Mouse (Mus musculus) adrenal gland, adult 2 months (tissue): ENCODE data around the gene Gcsam. TPM values are rescaled to one million over a fixed set of nuclear protein-coding genes. Genes with fewer than 3 reads are reported as not detected.

Experiments used
- DNase-seq: peaks from one replicate; pipeline ENCODE4 v3.0.0; 2021
- polyA plus RNA-seq: library from polyadenylated mRNA; depleted of rRNA; stranded (reverse); fragments of >200 nt; gene quantifications from 2 replicates; pipeline ENCODE4 v1.2.3, GENCODE M21; 2012; rRNA removed
- total RNA-seq, 2 experiments: library from RNA; stranded (reverse); gene quantifications; 2 replicates each; pipeline ENCODE4 v1.2.3; 2021

Gene Gcsam
- total and polyA plus RNA-seq, 3 experiments, result 0.09 to 0.52 TPM; not detected in 1

DNA sequence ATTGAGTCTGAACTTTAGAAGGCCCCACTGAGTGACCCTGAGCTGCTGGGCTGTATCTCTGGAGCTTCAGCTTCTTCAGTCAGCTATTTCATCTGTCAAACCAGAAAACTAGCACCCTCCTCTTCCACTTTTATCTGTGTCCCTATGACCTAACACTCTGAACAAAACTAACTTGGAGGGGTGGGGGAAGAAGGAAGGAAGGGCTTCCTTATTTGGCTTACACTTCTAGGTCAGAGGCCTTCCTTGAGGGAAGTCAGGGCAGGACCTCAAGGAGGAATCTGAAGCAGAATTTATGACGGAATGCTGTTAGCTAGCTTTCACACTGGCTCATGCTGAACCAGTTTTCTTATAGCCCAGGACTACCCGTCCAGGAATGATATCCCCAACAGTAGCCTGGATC, 41.3 kb downstream of the Gcsam start:
- no peak for DNase-seq

DNA sequence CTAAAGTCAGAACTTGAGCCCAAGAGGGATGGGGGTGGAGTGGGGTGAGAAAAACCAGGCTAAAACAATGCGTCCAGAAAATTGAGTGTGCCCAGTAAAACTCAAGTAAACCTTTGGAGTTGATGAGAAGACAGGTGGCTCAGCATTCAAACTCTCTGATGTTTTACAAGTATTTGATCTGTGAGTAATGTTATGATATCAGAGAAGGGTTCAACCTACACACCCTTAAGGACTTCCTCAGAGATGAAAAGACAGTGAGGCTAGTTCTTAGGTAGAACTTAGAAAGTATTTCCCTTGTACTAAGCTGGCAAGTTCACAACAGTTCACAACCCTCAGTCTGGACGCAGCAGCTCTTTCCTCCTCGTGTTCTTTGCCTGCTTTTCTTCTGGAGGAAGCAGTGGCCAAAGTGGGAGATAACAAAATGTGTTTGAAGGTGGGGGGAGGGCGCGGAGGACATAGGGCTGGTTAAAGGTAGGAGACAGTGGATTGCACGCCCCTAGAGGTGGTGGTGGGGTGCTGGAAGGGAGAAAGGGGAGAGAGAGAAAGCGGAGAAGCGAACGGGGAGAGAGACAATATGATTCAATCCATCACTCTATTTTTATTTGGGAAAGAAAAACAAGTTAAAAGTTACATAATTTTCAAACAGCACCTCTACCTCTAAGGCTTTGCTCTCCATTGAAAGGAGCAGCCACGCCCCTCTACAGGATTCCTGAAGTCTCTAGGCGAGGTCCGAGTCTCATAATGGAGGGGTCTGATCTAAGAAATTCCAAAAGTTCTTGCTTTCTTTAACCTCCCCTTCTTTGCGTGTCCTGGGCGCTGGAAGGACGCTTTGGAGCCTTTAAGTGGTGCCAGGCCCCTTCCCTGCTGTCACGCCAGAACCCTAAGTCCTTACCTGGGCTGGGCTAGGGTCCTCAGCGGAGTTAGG, 43.1 kb downstream of the Gcsam start:
- DNase-seq, result no peak

DNA sequence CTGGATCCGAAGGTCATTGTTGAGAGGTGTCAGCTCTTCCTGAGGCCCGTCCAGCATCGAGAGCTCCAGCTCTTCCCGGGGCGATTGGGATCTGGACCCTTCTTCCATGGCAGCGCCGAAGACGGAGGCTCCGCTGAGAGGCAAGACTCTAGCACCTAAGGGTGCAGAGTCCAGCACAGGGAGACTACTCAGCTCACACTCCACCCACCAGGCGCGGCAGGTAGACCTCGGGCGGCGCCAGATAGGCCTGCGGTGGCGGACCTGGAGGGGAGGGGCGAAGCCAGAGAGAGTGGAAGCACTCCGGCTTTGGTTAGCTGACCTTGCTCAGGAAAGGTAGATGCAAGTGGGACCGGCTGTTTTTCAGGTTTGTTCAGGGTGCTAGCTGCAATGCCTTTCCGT, 43.8 kb downstream of the Gcsam start, which contains the start of gene BC016579:
Gene BC016579, minus strand, starts transcription at position 135 of the 399 bp plus-strand sequence.
- peak; percentile 19 for DNase-seq

DNA sequence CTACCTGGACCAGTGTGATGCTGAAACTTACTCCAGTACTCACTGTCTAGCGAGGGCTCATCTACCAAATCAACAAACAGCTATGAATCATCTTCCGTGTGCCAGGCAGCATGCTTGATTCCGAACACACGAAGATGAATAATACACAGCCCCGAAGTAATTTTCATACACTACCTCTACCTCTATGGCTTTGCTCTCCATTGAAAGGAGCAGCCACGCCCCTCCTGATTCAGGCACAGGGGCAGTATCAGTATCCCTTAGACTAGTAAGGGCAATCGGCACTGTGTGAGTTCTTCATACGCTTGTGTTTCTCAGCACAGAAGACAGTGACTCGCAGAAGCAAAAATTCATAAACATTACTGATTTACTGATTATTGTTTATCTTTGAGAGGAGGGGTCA, 44.3 kb downstream of the Gcsam start:
- no peak for DNase-seq

DNA sequence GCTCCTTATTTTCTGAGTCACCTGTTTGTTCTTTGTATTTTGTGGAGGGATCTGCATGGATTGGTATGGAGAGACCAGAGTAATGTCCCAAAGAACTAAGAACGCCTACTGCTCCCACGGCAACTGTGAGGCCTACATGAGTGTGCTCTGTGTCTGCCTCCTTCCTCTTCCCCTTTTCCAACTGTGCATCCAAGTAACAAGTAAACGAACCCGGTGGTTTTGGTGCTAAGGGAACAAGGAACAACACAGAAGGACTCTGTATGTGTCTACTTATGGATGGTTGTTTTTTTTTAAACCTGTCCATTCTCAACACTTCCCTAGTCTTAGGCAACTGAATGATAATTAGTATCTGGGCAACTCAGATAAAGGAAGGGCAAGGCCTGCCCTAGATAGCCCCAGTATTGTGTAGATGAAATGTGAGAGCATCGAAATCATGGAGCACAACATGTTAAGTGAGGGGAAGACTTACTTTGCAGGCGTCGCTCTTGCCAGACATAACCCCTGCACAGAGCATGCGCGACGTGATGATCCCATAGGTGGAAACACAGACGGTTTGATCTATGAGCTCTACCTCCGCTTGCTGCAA, 47.5 kb downstream of the Gcsam start:
- no peak for DNase-seq

DNA sequence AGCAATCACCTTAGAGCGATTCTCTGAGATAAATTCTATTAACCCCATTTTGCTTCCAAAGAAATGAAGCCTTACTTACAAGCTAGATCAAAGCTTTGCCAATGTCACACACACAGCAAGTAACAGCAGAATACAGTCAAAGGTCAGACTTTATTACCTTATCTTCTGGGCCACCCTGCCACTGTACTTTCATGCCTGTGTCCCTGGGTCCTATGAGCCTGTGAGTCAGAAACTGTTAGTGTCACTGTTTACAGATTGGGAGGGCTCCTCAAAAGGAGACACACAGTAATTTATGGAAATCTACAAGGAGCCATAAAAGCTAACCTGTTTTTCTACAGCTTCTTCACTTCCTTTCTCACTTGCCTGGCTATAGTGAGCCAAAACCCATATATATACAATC, 48.1 kb downstream of the Gcsam start:
- no peak for DNase-seq

DNA sequence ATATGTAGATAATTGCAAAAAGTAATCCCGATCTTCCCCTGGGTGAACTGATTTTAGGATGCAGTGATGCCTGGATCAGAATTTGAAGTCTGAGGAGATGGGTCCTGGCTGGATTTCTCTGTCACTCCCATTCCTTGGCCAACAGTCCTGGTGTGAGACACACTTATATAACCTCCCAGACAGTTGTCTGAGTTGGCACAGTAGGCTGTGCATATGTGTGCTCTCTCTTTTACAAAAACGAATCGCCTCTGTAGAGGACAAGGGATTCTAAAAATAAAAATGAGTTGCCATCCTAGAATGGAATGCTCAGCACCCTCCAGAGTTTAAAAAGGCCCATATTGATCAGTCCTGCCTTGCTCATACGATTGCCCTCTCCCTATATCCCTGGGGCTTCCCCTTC, 49.4 kb downstream of the Gcsam start:
- DNase-seq, result no peak

DNA sequence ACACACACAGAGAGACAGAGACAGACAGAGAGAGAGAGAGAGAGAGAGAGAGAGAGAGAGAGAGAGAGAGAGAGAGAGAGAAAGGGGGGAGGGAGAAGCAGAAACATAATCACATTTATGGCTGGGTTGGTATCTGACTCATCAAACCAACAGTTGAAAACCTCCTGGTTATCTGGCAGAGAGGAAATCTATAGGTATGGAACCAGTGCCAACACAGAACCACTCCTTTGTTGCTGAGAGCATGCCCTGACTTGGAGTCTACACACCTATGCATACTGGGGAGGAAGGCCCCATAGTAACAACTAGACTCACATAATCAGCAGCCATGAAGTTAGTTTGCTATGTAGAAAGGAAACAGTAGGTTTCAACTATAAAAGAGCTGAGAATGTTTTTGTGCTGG, 52.2 kb downstream of the Gcsam start:
- no peak for DNase-seq

DNA sequence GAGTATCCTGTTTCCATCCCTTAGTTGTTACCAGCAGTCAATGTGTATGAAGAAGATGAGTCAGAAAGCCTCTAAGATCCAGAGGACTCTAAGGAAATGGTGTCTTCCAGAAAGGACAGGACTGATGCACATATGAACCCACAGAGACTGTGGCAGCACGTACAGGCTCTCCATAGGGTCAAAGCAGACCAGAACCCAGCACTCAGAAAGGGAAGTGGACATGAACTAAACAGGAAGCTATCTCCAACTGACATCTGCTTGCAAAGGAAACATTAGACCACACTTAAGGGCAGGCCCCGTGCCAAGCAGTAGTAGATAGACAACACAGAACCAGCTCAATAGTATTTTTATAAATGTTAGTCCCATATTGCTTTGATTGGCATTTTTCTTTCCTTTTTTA, 56.0 kb downstream of the Gcsam start:
- no peak for DNase-seq

DNA sequence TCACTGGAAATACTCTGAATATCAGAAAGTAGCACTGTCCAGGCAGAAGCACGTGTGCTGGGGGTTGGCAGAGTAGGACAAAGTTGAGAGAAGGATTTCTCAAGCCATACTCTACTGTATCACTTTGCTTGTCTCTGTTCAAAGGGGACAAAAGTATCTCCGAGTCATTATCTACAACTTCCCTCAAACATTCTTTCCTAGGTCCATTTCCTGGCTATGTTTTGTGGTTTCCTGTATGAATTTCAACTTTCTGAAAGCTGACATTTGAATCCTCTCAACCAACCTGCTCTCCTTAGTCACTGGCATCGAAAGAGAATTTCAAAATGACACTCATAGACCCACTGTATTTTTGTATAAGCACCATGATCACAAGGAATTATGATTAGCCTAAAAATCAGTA, 58.0 kb downstream of the Gcsam start:
- no peak for DNase-seq

DNA sequence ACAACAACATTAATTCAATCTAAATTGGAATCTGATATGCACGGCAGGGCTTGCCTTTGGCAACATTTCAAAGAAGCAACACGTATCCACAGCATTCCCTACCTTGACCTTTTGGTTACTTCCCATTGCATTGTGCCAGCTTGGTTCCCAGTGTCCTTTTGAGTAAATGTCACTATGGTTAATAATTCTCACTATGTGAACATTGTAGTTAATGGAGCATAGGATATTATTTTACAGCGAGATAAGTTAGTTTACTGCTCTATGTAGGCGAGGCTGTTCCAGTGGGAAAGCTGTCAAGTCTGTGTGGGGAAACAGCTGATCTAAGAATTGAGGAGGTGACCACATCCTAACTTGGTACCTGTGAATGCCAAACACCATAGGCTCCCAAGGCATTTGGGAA, 59.8 kb downstream of the Gcsam start:
- DNase-seq, result peak; percentile 58

Other genes starting within 250 kb of the Gcsam start
- gene Cd200, start 201.3 kb upstream of the Gcsam start, total RNA-seq, result 10 to 100 TPM; 39.9 to 67.3 TPM
- 25.4 and 27.2 TPM in 2 replicates for gene Cd200, start 201.3 kb upstream of the Gcsam start, polyA plus RNA-seq
- under 1 TPM in 1 of 2 experiments, not detected in 1; 0.14 TPM for gene Gm609, start 117.4 kb upstream of the Gcsam start, total RNA-seq
- not detected in 2 replicates for gene Gm609, start 117.4 kb upstream of the Gcsam start, polyA plus RNA-seq
- not detected for gene Gm17783, start 78.3 kb upstream of the Gcsam start, total RNA-seq
- not detected in 2 replicates for gene Gm17783, start 78.3 kb upstream of the Gcsam start, polyA plus RNA-seq
- not detected for gene Slc9c1, start 75.1 kb upstream of the Gcsam start, total RNA-seq
- gene Slc9c1, start 75.1 kb upstream of the Gcsam start, polyA plus RNA-seq, result not detected in 2 replicates
- under 1 TPM; 0.14 to 0.26 TPM for gene BC016579, start 43.7 kb downstream of the Gcsam start, total RNA-seq
- not detected in 2 replicates for gene BC016579, start 43.7 kb downstream of the Gcsam start, polyA plus RNA-seq
- gene Tmprss7, start 83.3 kb downstream of the Gcsam start, total RNA-seq, result under 1 TPM; 0.10 to 0.58 TPM
- gene Tmprss7, start 83.3 kb downstream of the Gcsam start, polyA plus RNA-seq, result 0.15 and 0.28 TPM in 2 replicates
- gene Tagln3, start 114.2 kb downstream of the Gcsam start, total RNA-seq, result 1 to 10 TPM; 4.3 TPM
- 0.88 and 1.8 TPM in 2 replicates for gene Tagln3, start 114.2 kb downstream of the Gcsam start, polyA plus RNA-seq
- gene Abhd10, start 132.6 kb downstream of the Gcsam start, total RNA-seq, result 10 to 100 TPM; 16.0 to 26.7 TPM
- 4.2 and 5.9 TPM in 2 replicates for gene Abhd10, start 132.6 kb downstream of the Gcsam start, polyA plus RNA-seq